Mouse (Mus musculus): ENCODE measurements around the gene Rbfox1. TPM values are rescaled to one million over a fixed set of nuclear protein-coding genes. Genes with fewer than 3 reads are reported as not detected.

Rbfox1 gene
- polyA plus RNA-seq, 1 experiment: 142 TPM

DNA sequence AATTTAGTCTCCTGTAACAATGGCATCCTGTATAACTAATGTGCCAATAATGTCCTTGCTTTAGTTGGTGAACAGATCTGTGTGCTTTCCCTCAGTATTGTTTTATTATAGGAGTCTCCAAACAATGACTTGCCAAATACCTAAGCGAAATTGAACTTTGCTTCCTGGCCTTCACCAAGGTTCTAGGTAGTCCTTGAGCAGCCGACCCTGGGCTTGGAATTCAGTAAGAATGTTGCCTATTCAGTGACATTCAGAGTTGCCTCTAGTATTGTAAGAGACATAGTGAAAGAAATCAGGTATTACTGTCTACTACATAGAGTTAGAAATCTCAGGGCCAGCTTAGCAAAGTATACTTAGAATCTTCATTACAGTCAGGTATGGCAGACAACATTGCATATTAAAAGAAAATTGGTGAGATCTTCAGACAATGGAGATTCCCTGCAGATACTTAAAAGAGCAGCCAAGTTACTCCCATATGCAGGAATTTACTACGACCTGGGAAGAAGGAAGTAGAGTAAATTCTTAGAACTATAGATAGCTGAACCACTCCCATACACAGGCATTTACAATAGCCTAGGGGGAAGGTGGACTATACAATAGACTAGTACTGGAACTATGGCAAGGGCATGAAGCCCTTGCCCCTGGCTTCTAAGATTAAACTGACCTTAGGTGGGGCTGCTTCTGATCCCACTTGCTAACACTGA is 1540.4 kb downstream of the Rbfox1 start:
- Histone ChIP-seq H3K4me3 (ENCODE audit: insufficient read depth, low read length) (no peak overlapping the region), H3K4me1 (ENCODE audit: control insufficient read depth, insufficient read depth, low read length) (no peaks in the 10 kb centered on the region), H3K27ac (ENCODE audit: insufficient read depth, low read length) (no peak overlapping the region)
- TF ChIP-seq POLR2A (IDR thresholded peaks at IDR 0.05; ENCODE audit: extremely low read depth, insufficient read depth, low read length): no peak
- no peak for TF ChIP-seq CTCF (IDR thresholded peaks at IDR 0.05; ENCODE audit: extremely low read depth, insufficient read depth, low read length)

GRCm38 (mm10) chr16:7433296-7433695 is 1548.1 kb downstream of the Rbfox1 start:
- TF ChIP-seq CTCF (IDR thresholded peaks at IDR 0.05; ENCODE audit: extremely low read depth, insufficient read depth, low read length): no peak
- TF ChIP-seq POLR2A (IDR thresholded peaks at IDR 0.05; ENCODE audit: extremely low read depth, insufficient read depth, low read length): no peak
- no peak overlapping the region for H3K4me3 ChIP-seq (ENCODE audit: insufficient read depth, low read length)
- no peak overlapping the region for H3K27ac ChIP-seq (ENCODE audit: insufficient read depth, low read length)
- H3K4me1 ChIP-seq (ENCODE audit: control insufficient read depth, insufficient read depth, low read length): no peaks in the 10 kb centered on the region

- Histone ChIP-seq H3K27ac (ENCODE audit: insufficient read depth, low read length) (no peak overlapping the region), H3K4me1 (ENCODE audit: control insufficient read depth, insufficient read depth, low read length) (no peaks in the 10 kb centered on the region)
- TF ChIP-seq POLR2A (IDR thresholded peaks at IDR 0.05; ENCODE audit: extremely low read depth, insufficient read depth, low read length) (no peak), CTCF (IDR thresholded peaks at IDR 0.05; ENCODE audit: extremely low read depth, insufficient read depth, low read length) (no peak)
Observed at GRCm38 (mm10) chr16:7446791-7447290, 1561.7 kb downstream of the Rbfox1 start.

GRCm38 (mm10) chr16:7447718-7448649 is 1562.8 kb downstream of the Rbfox1 start:
- Histone ChIP-seq H3K4me1 (ENCODE audit: control insufficient read depth, insufficient read depth, low read length) (no peaks in the 10 kb centered on the region), H3K27ac (ENCODE audit: insufficient read depth, low read length) (no peak overlapping the region), H3K4me3 (ENCODE audit: insufficient read depth, low read length) (no peak overlapping the region)
- TF ChIP-seq CTCF (IDR thresholded peaks at IDR 0.05; ENCODE audit: extremely low read depth, insufficient read depth, low read length) (no peak), POLR2A (IDR thresholded peaks at IDR 0.05; ENCODE audit: extremely low read depth, insufficient read depth, low read length) (no peak)

More at GRCm38 (mm10) chr16:7446791-7447290, 1561.7 kb downstream of the Rbfox1 start:
- no peak overlapping the region for H3K4me3 ChIP-seq (ENCODE audit: insufficient read depth, low read length)

DNA sequence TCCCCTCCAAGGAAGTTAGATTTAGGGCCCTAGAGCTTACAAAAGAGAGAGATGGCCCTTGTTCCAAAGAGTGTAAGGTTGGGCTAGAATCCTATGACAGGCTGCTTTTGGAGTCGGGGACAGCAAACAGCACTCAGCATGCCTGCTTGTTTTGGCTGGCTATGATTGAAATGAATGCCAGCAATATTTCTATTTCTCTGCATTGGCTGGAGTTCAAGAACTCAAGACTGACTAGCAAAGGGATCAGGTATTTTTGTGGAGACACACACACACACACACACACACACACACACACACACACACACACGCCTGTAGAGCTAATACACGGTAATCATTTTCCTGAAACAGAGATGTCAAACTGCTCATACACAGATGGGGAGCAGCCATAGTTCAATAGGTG is 1566.0 kb downstream of the Rbfox1 start:
- Histone ChIP-seq H3K4me3 (ENCODE audit: insufficient read depth, low read length) (no peak overlapping the region), H3K4me1 (ENCODE audit: control insufficient read depth, insufficient read depth, low read length) (no peaks in the 10 kb centered on the region), H3K27ac (ENCODE audit: insufficient read depth, low read length) (no peak overlapping the region)
- TF ChIP-seq CTCF (IDR thresholded peaks at IDR 0.05; ENCODE audit: extremely low read depth, insufficient read depth, low read length) (no peak), POLR2A (IDR thresholded peaks at IDR 0.05; ENCODE audit: extremely low read depth, insufficient read depth, low read length) (no peak)

DNA sequence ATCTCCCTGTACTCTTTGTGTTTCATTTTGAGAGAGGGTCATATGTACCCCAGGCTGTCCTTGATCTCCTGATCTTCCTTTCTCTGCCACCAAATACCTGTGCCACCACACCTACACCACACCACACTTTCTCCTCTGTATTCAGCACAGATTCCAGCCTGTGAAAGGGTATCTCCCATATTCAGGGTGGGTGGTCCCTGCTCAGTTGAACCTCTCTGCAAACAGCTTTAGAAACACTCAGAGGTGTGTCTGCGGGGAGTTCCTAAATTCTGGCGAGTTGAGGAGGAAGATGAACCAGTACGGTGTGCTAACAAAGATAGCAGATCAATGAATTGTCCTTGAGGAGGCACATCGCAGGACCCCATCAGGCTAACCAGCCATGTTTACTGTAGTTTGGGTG is 1572.4 kb downstream of the Rbfox1 start:
- no peak for TF ChIP-seq CTCF (IDR thresholded peaks at IDR 0.05; ENCODE audit: extremely low read depth, insufficient read depth, low read length)
- no peak for TF ChIP-seq POLR2A (IDR thresholded peaks at IDR 0.05; ENCODE audit: extremely low read depth, insufficient read depth, low read length)
- H3K27ac ChIP-seq (ENCODE audit: insufficient read depth, low read length): no peak overlapping the region

More for the DNA sequence above, 1572.4 kb downstream of the Rbfox1 start:
- no peaks in the 10 kb centered on the region for H3K4me1 ChIP-seq (ENCODE audit: control insufficient read depth, insufficient read depth, low read length)
- H3K4me3 ChIP-seq (ENCODE audit: insufficient read depth, low read length): no peak overlapping the region

Data from cortical plate, adult 2 months (tissue).